17 mouse cellular contexts compared by ENCODE assay signal in genomic region chr11:117589006-117589405, GRCm38 (mm10).
A peak's percentile ranks its signal among the peaks of the same experiment; 100 is the strongest.
DNase-seq lines count a peak whose midpoint lies in the region; ATAC-seq and TF ChIP-seq lines count a peak whose summit lies in the region.
"Had no signal": no experiment of that assay in that cellular context is flagged by ENCODE, and none has a peak within 500 bp of the region (broad histone marks: within the 10 kb centered on the region; RNA-seq: fewer than 3 reads in every experiment).

No protein-coding gene starts in this region.

- in situ Hi-C loops in ES-E14 (cut with MboI; ENCODE audit: low sequenced_read_pairs in 2 of 2, unreplicated experiment in 2 of 2): no loop called here

- no peaks in the 10 kb centered on the region for H3K27me3 ChIP-seq in forebrain, embryonic 10.5 days (ENCODE audit: poor library complexity, severe bottlenecking)
- no peaks in the 10 kb centered on the region for H3K27me3 ChIP-seq in forebrain, postnatal 0 days (ENCODE audit: insufficient read depth, low read length)
- H3K27me3 ChIP-seq in hindbrain, embryonic 14.5 days (ENCODE audit: control insufficient read depth, insufficient read depth, low read length): no peaks in the 10 kb centered on the region
- no peaks in the 10 kb centered on the region for H3K27me3 ChIP-seq in hindbrain, embryonic 13.5 days
- H3K27me3 ChIP-seq in limb, embryonic 10.5 days (ENCODE audit: low read depth, poor library complexity, severe bottlenecking): 0 out of 2 replicates have a peak, but pooled peaks cover 6% of the 10 kb centered on the region
- H3K27me3 ChIP-seq in liver, embryonic 12.5 days (replicated peaks): peaks cover 12% of the 10 kb centered on the region; the same call in 1 of the 2 replicates
- H3K27me3 ChIP-seq: midbrain, embryonic 12.5 days had no signal

- no peak overlapping the region for H3K4me3 ChIP-seq in forebrain, embryonic 10.5 days
- no peak overlapping the region for H3K4me3 ChIP-seq in forebrain, postnatal 0 days (ENCODE audit: low read depth, low read length)
- H3K4me3 ChIP-seq in hindbrain, embryonic 14.5 days (replicated peaks; ENCODE audit: low read length): no peak overlapping the region
- no peak overlapping the region for H3K4me3 ChIP-seq in hindbrain, embryonic 13.5 days
- H3K4me3 ChIP-seq in ES-E14 (ENCODE audit: insufficient read depth in 1 of 2, low read depth in 1 of 2, low read length in 2 of 2, poor library complexity in 1 of 2, severe bottlenecking in 1 of 2): peak overlapping the region; percentile 24 to 46; a peak in 2 of 4 replicates
- H3K4me3 ChIP-seq in limb, embryonic 10.5 days: no peak overlapping the region
- no peak overlapping the region for H3K4me3 ChIP-seq in liver, embryonic 12.5 days
- H3K4me3 ChIP-seq: midbrain, embryonic 12.5 days had no signal

- no peak for TF ChIP-seq CTCF in forebrain, postnatal 0 days (IDR thresholded peaks at IDR 0.05; ENCODE audit: low read depth)

- no peak overlapping the region for H3K4me2 ChIP-seq in forebrain, postnatal 0 days (ENCODE audit: low read depth)
- no peak overlapping the region for H3K4me2 ChIP-seq in hindbrain, embryonic 14.5 days (replicated peaks)
- H3K4me2 ChIP-seq in hindbrain, embryonic 13.5 days: no peak overlapping the region
- no peak overlapping the region for H3K4me2 ChIP-seq in liver, embryonic 12.5 days
- H3K4me2 ChIP-seq: midbrain, embryonic 12.5 days had no signal

- H3K9me3 ChIP-seq in forebrain, embryonic 10.5 days: no peaks in the 10 kb centered on the region
- H3K9me3 ChIP-seq in forebrain, postnatal 0 days (ENCODE audit: low read length): no peaks in the 10 kb centered on the region
- H3K9me3 ChIP-seq in hindbrain, embryonic 14.5 days (ENCODE audit: control insufficient read depth, low read length): no peaks in the 10 kb centered on the region
- H3K9me3 ChIP-seq in hindbrain, embryonic 13.5 days: no peaks in the 10 kb centered on the region; the same call in 1 of the 2 replicates
- no peaks in the 10 kb centered on the region for H3K9me3 ChIP-seq in ES-E14 (ENCODE audit: control insufficient read depth, insufficient read depth, low read depth, low read length)
- H3K9me3 ChIP-seq in limb, embryonic 10.5 days (replicated peaks): no peaks in the 10 kb centered on the region
- H3K9me3 ChIP-seq in liver, embryonic 12.5 days (replicated peaks): no peaks in the 10 kb centered on the region
- H3K9me3 ChIP-seq: midbrain, embryonic 12.5 days had no signal

- no peak for ATAC-seq in forebrain, postnatal 0 days
- ATAC-seq in hindbrain, embryonic 14.5 days (ENCODE audit: low FRiP score): no peak
- no peak for ATAC-seq in hindbrain, embryonic 13.5 days (ENCODE audit: low FRiP score)
- no peak for ATAC-seq in liver, embryonic 12.5 days
- ATAC-seq: liver, postnatal 0 days had no signal

- H3K27ac ChIP-seq in forebrain, embryonic 10.5 days: 0 out of 2 replicates have a peak overlapping the region, but pooled peaks have one; percentile 11
- no peak overlapping the region for H3K27ac ChIP-seq in forebrain, postnatal 0 days (ENCODE audit: low read depth, low read length)
- H3K27ac ChIP-seq in hindbrain, embryonic 14.5 days: peak overlapping the region; percentile 39; the same call in 1 of the 2 replicates
- no peak overlapping the region; the same call in 1 of the 2 replicates for H3K27ac ChIP-seq in hindbrain, embryonic 13.5 days
- no peak overlapping the region; the same call in 1 of the 2 replicates for H3K27ac ChIP-seq in ES-E14 (ENCODE audit: insufficient read depth, low read depth, low read length, poor library complexity, severe bottlenecking)
- H3K27ac ChIP-seq in limb, embryonic 10.5 days: peak overlapping the region; percentile 59; the same call in 1 of the 2 replicates
- H3K27ac ChIP-seq in liver, embryonic 12.5 days: no peak overlapping the region
- H3K27ac ChIP-seq: midbrain, embryonic 12.5 days had no signal

- peaks cover 17% of the 10 kb centered on the region for H3K4me1 ChIP-seq in forebrain, embryonic 10.5 days
- H3K4me1 ChIP-seq in forebrain, postnatal 0 days (ENCODE audit: insufficient read depth): peaks cover 10% of the 10 kb centered on the region
- peaks cover 17% of the 10 kb centered on the region; the same call in 1 of the 2 replicates for H3K4me1 ChIP-seq in hindbrain, embryonic 14.5 days (replicated peaks; ENCODE audit: control insufficient read depth, insufficient read depth, low read length)
- H3K4me1 ChIP-seq in hindbrain, embryonic 13.5 days (replicated peaks): peaks cover 27% of the 10 kb centered on the region
- peaks cover 8 to 12% of the 10 kb centered on the region in 2 experiments for H3K4me1 ChIP-seq in ES-E14 (ENCODE audit: control insufficient read depth in 2 of 2, insufficient read depth in 2 of 2, low read length in 2 of 2, poor library complexity in 1 of 2)
- peaks cover 37% of the 10 kb centered on the region for H3K4me1 ChIP-seq in limb, embryonic 10.5 days
- H3K4me1 ChIP-seq in liver, embryonic 12.5 days: no peaks in the 10 kb centered on the region

- H3K36me3 ChIP-seq in forebrain, embryonic 10.5 days (replicated peaks): no peaks in the 10 kb centered on the region
- H3K36me3 ChIP-seq in forebrain, postnatal 0 days (ENCODE audit: insufficient read depth): no peaks in the 10 kb centered on the region
- no peaks in the 10 kb centered on the region for H3K36me3 ChIP-seq in hindbrain, embryonic 14.5 days (replicated peaks; ENCODE audit: control insufficient read depth, insufficient read depth)
- H3K36me3 ChIP-seq in hindbrain, embryonic 13.5 days: no peaks in the 10 kb centered on the region
- H3K36me3 ChIP-seq in ES-E14 (ENCODE audit: control insufficient read depth, insufficient read depth, low read length, poor library complexity, severe bottlenecking): peaks cover 4% of the 10 kb centered on the region; the same call in 1 of the 2 replicates
- 0 out of 2 replicates have a peak, but pooled peaks cover 3% of the 10 kb centered on the region for H3K36me3 ChIP-seq in limb, embryonic 10.5 days
- no peaks in the 10 kb centered on the region for H3K36me3 ChIP-seq in liver, embryonic 12.5 days
- H3K36me3 ChIP-seq: midbrain, embryonic 12.5 days had no signal

- H3K9ac ChIP-seq in forebrain, postnatal 0 days: no peak overlapping the region
- no peak overlapping the region for H3K9ac ChIP-seq in hindbrain, embryonic 14.5 days
- H3K9ac ChIP-seq in hindbrain, embryonic 13.5 days: no peak overlapping the region
- 0 out of 2 replicates have a peak overlapping the region, but pooled peaks have one; percentile 50 for H3K9ac ChIP-seq in ES-E14 (ENCODE audit: insufficient read depth, low read depth, low read length, poor library complexity, severe bottlenecking)
- no peak overlapping the region for H3K9ac ChIP-seq in liver, embryonic 12.5 days
- H3K9ac ChIP-seq: liver, postnatal 0 days; midbrain, embryonic 12.5 days had no signal

- DNase-seq in forebrain, embryonic 10.5 days (ENCODE audit: extremely low spot score, low spot score): no peak
- DNase-seq in forebrain, postnatal 0 days: no peak
- no peak for DNase-seq in hindbrain, embryonic 14.5 days (ENCODE audit: low spot score)
- DNase-seq in ES-E14 (ENCODE audit: low read depth, low spot score) (no peak), adipocyte (ENCODE audit: low spot score) (no peak)
- no peak for DNase-seq in limb, embryonic 10.5 days (ENCODE audit: low spot score)
- DNase-seq: adrenal gland, adult 2 months; cerebellum, adult 18-20 months; heart, postnatal 36 days; kidney, adult 8-10 months; kidney, postnatal 36 days; liver, postnatal 0 days; lung, postnatal 4 days; thymus, adult 18-20 months had no signal

- WGBS in forebrain, embryonic 10.5 days: 95% methylated on average over 8 of the region's 8 CpGs
- 73% methylated on average over 8 of the region's 8 CpGs for WGBS in forebrain, postnatal 0 days
- 68% methylated on average over 8 of the region's 8 CpGs for WGBS in hindbrain, embryonic 14.5 days
- WGBS in hindbrain, embryonic 13.5 days: 69% methylated on average over 8 of the region's 8 CpGs
- WGBS in limb, embryonic 10.5 days: 88% methylated on average over 8 of the region's 8 CpGs
- 81% methylated on average over 8 of the region's 8 CpGs for WGBS in liver, embryonic 12.5 days (ENCODE audit: insufficient replicate concordance)

TF ChIP-seq in ES-E14, 5 proteins besides CTCF, POLR2A, EP300 and RAD21:
- TF ChIP-seq ZNF384 (IDR thresholded peaks at IDR 0.05; ENCODE audit: low read depth, low read length): no peak
- no peak for TF ChIP-seq MAFK (IDR thresholded peaks at IDR 0.05; ENCODE audit: insufficient read depth, low read depth, low read length)
- TF ChIP-seq ZC3H11A (IDR thresholded peaks at IDR 0.05; ENCODE audit: borderline replicate concordance, low read depth, low read length): no peak
- TF ChIP-seq HCFC1 (IDR thresholded peaks at IDR 0.05; ENCODE audit: borderline replicate concordance, insufficient read depth, low read length): no peak
- no peak for TF ChIP-seq CHD2 (IDR thresholded peaks at IDR 0.05; ENCODE audit: low read depth, low read length)

Comparison
In these comparisons a context has a peak if more than half of its experiments do, and no peak if none do; other contexts are left out.
1. H3K27ac ChIP-seq: peak in forebrain, embryonic 10.5 days (single experiment), hindbrain, embryonic 14.5 days (single experiment) and limb, embryonic 10.5 days (single experiment); none in forebrain, postnatal 0 days (single experiment), hindbrain, embryonic 13.5 days (single experiment), ES-E14 (single experiment) and liver, embryonic 12.5 days (single experiment).
2. H3K4me3 ChIP-seq: peak in ES-E14 (2 of 2); none in forebrain, embryonic 10.5 days (single experiment), forebrain, postnatal 0 days (single experiment), hindbrain, embryonic 14.5 days (single experiment), hindbrain, embryonic 13.5 days (single experiment), limb, embryonic 10.5 days (single experiment) and liver, embryonic 12.5 days (single experiment).